7 mouse cellular contexts compared by ENCODE assay signal in the genomic region with DNA sequence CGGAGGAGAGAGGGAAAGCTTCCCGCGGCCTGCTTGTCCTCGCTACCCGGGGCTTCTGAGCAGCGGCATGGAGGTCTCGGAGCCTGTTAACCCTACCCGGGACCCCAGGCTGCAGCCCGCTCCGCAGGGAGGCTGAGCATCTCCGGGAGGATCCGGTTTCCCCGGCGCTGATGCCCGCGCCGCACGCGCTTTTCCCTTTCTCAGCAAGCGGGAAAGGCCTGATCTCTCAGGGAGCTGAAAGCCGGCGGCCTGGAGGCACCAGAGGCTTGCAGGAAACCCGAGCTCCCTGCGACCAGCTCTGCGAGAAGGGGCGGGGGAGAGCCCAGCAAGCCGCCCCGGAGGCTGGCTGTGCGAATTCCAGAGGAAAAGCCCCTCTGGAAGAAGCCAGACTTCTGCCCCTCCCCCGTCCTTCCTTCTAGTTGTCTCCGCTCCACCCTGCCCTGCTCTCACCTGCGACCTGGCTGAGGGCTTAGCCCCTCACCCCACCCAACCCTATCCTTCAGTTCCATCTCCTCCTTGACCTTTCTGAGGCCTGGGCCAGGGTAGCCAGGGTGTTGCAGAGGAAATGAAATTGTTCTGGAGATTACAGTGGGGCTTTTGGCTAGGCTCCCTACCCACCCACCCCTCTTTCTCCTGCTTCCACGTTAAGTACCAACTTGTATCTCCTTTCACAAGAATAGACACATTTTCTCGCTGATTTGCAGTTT. TPM values are rescaled to one million over a fixed set of nuclear protein-coding genes. Genes with fewer than 3 reads are reported as not detected.
DNase-seq lines count a peak whose midpoint lies in the region; ATAC-seq and TF ChIP-seq lines count a peak whose summit lies in the region.

No protein-coding gene starts in this region.

- H3K9me3 ChIP-seq in heart, embryonic 11.5 days (replicated peaks; ENCODE audit: control insufficient read depth, low read length) = no peaks in the 10 kb centered on the region
- H3K9me3 ChIP-seq in kidney, embryonic 15.5 days (replicated peaks) = no peaks in the 10 kb centered on the region

- 3% methylated on average over 34 of the region's 34 CpGs for WGBS in heart, embryonic 11.5 days (ENCODE audit: insufficient replicate concordance)
- 3% methylated on average over 32 of the region's 34 CpGs for WGBS in kidney, embryonic 15.5 days

- TF ChIP-seq POLR2A in cortical plate, adult 2 months (IDR thresholded peaks at IDR 0.05; ENCODE audit: extremely low read depth, insufficient read depth, low read length) = no peak

- peak overlapping the region; percentile 94 for H3K9ac ChIP-seq in heart, embryonic 11.5 days (ENCODE audit: low read depth, low read length)
- peak overlapping the region; percentile 59 for H3K9ac ChIP-seq in kidney, embryonic 15.5 days

- no peaks in the 10 kb centered on the region for H3K4me1 ChIP-seq in cortical plate, adult 2 months (ENCODE audit: control insufficient read depth, insufficient read depth, low read length)
- H3K4me1 ChIP-seq in heart, embryonic 11.5 days (ENCODE audit: control insufficient read depth, insufficient read depth, low read length) = peaks cover 30% of the 10 kb centered on the region
- H3K4me1 ChIP-seq in kidney, embryonic 15.5 days = peaks cover 55% of the 10 kb centered on the region

- ATAC-seq in heart, embryonic 11.5 days (replicated peaks; ENCODE audit: insufficient number of reproducible peaks, low FRiP score, low TSS enrichment) = no peak
- peak; percentile 13 for ATAC-seq in kidney, embryonic 15.5 days (replicated peaks; ENCODE audit: low FRiP score)

- no peak for TF ChIP-seq CTCF in cortical plate, adult 2 months (IDR thresholded peaks at IDR 0.05; ENCODE audit: extremely low read depth, insufficient read depth, low read length)

- peak overlapping the region; percentile 33 for H3K27ac ChIP-seq in cortical plate, adult 2 months (ENCODE audit: insufficient read depth, low read length)
- H3K27ac ChIP-seq in heart, embryonic 11.5 days (ENCODE audit: low read depth, low read length) = 0 out of 2 replicates have a peak overlapping the region, but pooled peaks have one; percentile 57
- H3K27ac ChIP-seq in kidney, embryonic 15.5 days = peak overlapping the region; percentile 83

- no peaks in the 10 kb centered on the region for H3K27me3 ChIP-seq in heart, embryonic 11.5 days (ENCODE audit: control insufficient read depth, insufficient read depth, low read length)
- no peaks in the 10 kb centered on the region for H3K27me3 ChIP-seq in kidney, embryonic 15.5 days

- DNase-seq in thymus, postnatal 4 days = peak; percentile 41
- DNase-seq in thymus, adult 18-20 months = no peak
- DNase-seq in lung, postnatal 4 days = peak; percentile 62 to 73
- peak; percentile 81 for DNase-seq in yolk sac, embryonic 10.5 days (ENCODE audit: low spot score)

- H3K4me3 ChIP-seq in cortical plate, adult 2 months (ENCODE audit: insufficient read depth, low read length) = peak overlapping the region; percentile 28
- H3K4me3 ChIP-seq in heart, embryonic 11.5 days (ENCODE audit: low read depth, low read length) = peak overlapping the region; percentile 44
- H3K4me3 ChIP-seq in kidney, embryonic 15.5 days (replicated peaks) = peak overlapping the region; percentile 37

- no peaks in the 10 kb centered on the region for H3K36me3 ChIP-seq in heart, embryonic 11.5 days (ENCODE audit: control insufficient read depth, insufficient read depth, low read length)
- H3K36me3 ChIP-seq in kidney, embryonic 15.5 days = no peaks in the 10 kb centered on the region

- peak overlapping the region; percentile 88 for H3K4me2 ChIP-seq in heart, embryonic 11.5 days
- peak overlapping the region; percentile 70 for H3K4me2 ChIP-seq in kidney, embryonic 15.5 days

RNA-seq across cellular contexts. Expression of gene A930004D18Rik, which starts 5.6 kb away (rescaled TPM):
- 1.9 and 2.1 TPM in 2 replicates for polyA plus RNA-seq in cortical plate, adult 2 months (2012; rRNA removed)
- 7.1 and 9.1 TPM in 2 replicates for polyA plus RNA-seq in heart, embryonic 11.5 days (2014; fragmentation: Nextera tagmentation; extraction: Ambion mirVana)
- polyA plus RNA-seq in kidney, embryonic 15.5 days (2015; fragmentation: Nextera tagmentation; extraction: Ambion mirVana) = 12.0 and 15.1 TPM in 2 replicates

RNA-seq across cellular contexts. Expression of gene Skida1, which starts 16.9 kb away (rescaled TPM):
- 5.4 and 7.4 TPM in 2 replicates for polyA plus RNA-seq in cortical plate, adult 2 months (2012; rRNA removed)
- 6.0 and 6.4 TPM in 2 replicates for polyA plus RNA-seq in heart, embryonic 11.5 days (2014; fragmentation: Nextera tagmentation; extraction: Ambion mirVana)
- polyA plus RNA-seq in kidney, embryonic 15.5 days (2015; fragmentation: Nextera tagmentation; extraction: Ambion mirVana) = 10.3 and 11.8 TPM in 2 replicates

RNA-seq across cellular contexts. Expression of gene Mllt10, which starts 23.1 kb away (rescaled TPM):
- polyA plus RNA-seq in cortical plate, adult 2 months (2012; rRNA removed) = 37.1 and 38.0 TPM in 2 replicates
- 25.9 and 36.4 TPM in 2 replicates for polyA plus RNA-seq in heart, embryonic 11.5 days (2014; fragmentation: Nextera tagmentation; extraction: Ambion mirVana)
- polyA plus RNA-seq in kidney, embryonic 15.5 days (2015; fragmentation: Nextera tagmentation; extraction: Ambion mirVana) = 72.9 and 73.1 TPM in 2 replicates

RNA-seq across cellular contexts. Expression of gene H2al2a, which starts 35.2 kb away (rescaled TPM):
- polyA plus RNA-seq in cortical plate, adult 2 months (2012; rRNA removed) = 0.32 TPM in 1 of 2 replicates, not detected in the other
- not detected in 2 replicates for polyA plus RNA-seq in heart, embryonic 11.5 days (2014; fragmentation: Nextera tagmentation; extraction: Ambion mirVana)
- polyA plus RNA-seq in kidney, embryonic 15.5 days (2015; fragmentation: Nextera tagmentation; extraction: Ambion mirVana) = not detected in 2 replicates

Comparison
In these comparisons a context has a peak if more than half of its experiments do, and no peak if none do; other contexts are left out.
1. DNase-seq: peak in thymus, postnatal 4 days (single experiment), lung, postnatal 4 days (2 of 2) and yolk sac, embryonic 10.5 days (single experiment); none in thymus, adult 18-20 months (0 of 2).
2. H3K27ac ChIP-seq: peak in every context shown above with its lines; median percentile 83 in kidney, embryonic 15.5 days; 57 in heart, embryonic 11.5 days; 33 in cortical plate, adult 2 months.
3. Peak in every context shown above with its lines, with median percentiles within 50 percentile points of each other: H3K4me3 ChIP-seq.